Mouse (Mus musculus): Measurements from ENCODE around the gene Jak2. TPM values are rescaled to one million over a fixed set of nuclear protein-coding genes. Genes with fewer than 3 reads are reported as not detected.

Gene Jak2
- total RNA-seq, 2 experiments from 2014 or later: 25.3 to 32.6 TPM

DNA sequence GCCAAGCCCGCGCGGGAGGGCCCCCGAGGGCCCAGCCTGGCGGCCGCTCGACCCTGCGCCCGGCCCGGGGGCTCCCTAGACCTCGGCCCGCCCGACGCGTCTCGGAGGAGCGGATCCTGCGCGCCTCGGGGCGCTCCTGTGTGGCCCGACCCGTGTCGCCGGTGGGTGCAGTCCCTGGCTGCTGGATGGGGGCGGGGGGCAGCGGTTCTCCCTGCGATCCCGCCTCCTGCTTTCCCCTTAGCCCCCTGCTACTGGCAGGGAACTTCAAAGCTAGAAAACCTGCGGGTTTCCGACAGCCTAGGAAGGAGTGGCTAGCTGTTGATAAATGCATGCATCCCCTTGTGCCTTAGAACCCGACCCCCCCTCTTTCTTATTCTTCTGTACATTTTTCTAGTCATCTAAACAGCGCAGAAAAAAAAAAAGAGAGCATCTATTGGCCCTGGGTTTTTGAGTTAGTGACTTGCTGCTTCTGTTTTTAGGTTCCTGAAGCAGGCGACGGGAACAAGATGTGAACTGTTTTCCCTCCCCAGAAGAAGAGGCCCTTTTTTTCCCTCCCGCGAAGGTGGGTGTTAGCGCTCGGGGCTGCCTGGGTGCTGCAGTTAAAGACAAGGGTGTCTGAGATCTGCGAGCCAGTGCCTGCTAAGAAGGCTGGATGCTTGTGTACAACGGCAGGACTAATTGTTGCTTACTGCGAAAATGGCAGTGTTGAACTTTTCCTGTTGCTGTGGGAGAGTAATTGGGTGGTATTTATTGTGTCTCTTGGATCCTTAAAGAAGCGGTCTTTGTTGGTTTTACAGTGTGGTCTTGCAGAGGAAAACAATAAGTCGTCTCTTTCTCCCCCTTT lies 552 bp downstream of the Jak2 start:
- no peak for ATAC-seq (replicated peaks; ENCODE audit: poor library complexity, severe bottlenecking)

GRCm38 (mm10) chr19:29252831-29253545 lies 1.4 kb downstream of the Jak2 start:
- peak; percentile 21 for ATAC-seq (replicated peaks; ENCODE audit: poor library complexity, severe bottlenecking)

DNA sequence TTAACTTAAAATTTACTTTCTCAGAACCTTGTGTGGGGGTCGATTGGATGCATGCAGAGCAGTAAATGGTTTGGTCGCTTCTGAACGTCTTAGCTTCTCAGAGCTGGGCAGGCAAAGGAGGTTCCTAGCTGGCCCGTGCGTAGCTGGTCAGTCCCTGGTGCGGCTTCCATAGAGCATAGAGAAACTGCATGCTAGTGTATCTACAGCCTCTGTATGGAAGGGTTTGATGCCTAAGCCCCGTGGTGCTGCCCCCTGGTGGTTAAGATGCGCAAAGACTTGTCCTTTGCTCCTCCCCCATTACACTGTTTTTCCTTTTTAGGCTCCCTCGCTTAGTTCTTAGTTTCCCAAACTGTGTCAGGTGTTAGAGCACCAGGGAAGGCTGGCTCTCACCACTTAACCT lies 2.1 kb downstream of the Jak2 start:
- peak; percentile 62 for ATAC-seq (replicated peaks; ENCODE audit: poor library complexity, severe bottlenecking)

DNA sequence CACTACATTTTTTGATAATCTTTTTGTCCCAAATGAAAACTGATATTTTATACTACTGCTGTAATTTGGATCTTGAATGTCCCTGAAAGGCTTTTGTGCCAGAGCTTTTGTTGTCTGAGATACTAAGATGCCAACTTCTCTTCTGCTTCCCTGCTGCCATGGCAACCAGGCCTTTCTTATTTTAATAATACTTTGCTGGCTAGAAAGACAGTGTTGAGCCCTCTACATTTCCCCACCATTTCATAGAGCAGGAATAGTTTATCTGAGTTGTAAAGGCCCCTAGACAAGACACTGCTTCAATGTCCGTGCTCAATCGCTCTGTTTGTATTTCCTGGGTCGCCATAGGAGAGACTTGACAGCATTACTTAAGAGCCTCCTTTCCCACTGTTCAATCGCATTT lies 3.0 kb downstream of the Jak2 start:
- ATAC-seq (replicated peaks; ENCODE audit: poor library complexity, severe bottlenecking): no peak

DNA sequence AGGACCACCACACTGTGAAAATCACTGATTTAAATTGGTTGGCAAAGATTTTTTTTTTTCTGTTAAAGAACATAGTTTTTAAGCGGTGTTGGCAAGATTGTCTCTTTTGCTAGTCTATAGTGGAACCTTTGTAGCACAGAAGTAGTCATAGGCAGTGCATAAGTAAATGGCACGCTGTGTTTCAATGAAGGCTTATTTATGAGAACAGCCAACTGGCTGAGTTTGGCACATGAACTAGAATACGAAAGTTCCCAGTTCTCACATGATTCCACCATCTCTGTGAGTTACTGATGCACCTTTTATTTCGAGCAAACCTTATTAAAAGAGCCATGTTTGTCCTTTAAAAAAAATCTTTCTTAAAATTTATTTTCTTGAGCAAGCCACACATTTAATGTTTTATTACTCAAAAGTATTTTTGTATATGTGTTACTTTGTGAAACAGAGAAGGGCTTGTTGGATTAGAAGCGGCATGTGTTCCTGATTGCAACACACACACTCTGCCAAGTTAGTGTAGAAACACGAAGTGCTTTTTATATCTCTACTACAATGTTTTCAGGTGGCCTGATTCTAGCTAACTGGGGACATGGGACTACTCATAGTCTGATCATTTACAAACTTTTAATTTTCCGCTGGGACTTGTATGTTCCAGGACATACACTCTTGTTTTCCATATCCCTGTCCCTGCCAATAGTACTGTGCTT lies 3.8 kb downstream of the Jak2 start:
- no peak for ATAC-seq (replicated peaks; ENCODE audit: poor library complexity, severe bottlenecking)

DNA sequence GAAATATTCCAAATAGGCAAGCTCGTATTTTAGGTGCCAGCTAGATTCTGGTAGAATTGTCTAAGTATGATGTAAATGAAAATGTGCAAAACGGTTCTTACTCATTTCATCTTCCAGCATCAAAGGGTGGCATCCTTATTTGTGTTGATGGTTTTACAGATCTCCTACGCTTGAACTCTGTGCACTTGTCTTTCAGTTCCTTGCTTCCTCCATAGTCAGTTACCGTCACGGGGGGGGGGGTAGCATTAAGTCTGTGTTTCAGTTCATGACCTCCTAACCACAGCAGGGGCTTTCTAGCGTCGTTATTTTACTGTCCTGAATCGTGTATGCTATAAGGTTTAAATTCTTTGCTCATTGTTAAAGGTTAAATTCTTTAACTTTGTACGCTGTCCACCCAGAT lies 10.0 kb downstream of the Jak2 start:
- no peak for ATAC-seq (replicated peaks; ENCODE audit: poor library complexity, severe bottlenecking)

GRCm38 (mm10) chr19:29263492-29263891 lies 11.9 kb downstream of the Jak2 start:
- ATAC-seq (replicated peaks; ENCODE audit: poor library complexity, severe bottlenecking): no peak

GRCm38 (mm10) chr19:29265538-29265937 lies 13.9 kb downstream of the Jak2 start:
- ATAC-seq (replicated peaks; ENCODE audit: poor library complexity, severe bottlenecking): no peak

GRCm38 (mm10) chr19:29267075-29267868 lies 15.6 kb downstream of the Jak2 start:
- ATAC-seq (replicated peaks; ENCODE audit: poor library complexity, severe bottlenecking): no peak

GRCm38 (mm10) chr19:29268788-29269321 lies 17.2 kb downstream of the Jak2 start:
- ATAC-seq (replicated peaks; ENCODE audit: poor library complexity, severe bottlenecking): no peak

DNA sequence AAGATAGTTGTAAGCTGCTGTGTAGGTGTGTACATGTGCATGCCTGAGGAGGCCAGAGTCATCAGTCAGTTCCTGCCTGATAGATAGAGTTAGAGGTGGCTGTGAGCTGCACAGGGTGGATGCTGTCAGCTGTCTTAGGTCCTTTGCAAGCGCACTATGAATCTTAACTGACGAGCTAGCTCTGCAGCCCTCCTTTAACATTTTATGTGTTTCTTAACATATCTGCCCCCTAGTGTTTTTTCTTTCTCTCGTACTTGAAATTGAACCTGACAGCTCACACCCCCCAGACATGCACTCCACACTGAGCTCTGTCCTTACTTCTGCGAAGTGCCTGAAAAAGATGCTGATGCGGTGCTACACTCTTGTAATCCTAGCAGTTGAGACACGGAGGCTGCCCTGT lies 18.6 kb downstream of the Jak2 start:
- ATAC-seq (replicated peaks; ENCODE audit: poor library complexity, severe bottlenecking): no peak

GRCm38 (mm10) chr19:29271147-29271578 lies 19.5 kb downstream of the Jak2 start:
- ATAC-seq (replicated peaks; ENCODE audit: poor library complexity, severe bottlenecking): 0 out of 2 replicates have a peak, but pooled peaks have one; percentile 30

- ATAC-seq (replicated peaks; ENCODE audit: poor library complexity, severe bottlenecking): no peak
These were observed 20.6 kb downstream of the Jak2 start for GRCm38 (mm10) chr19:29272011-29272809.

GRCm38 (mm10) chr19:29276414-29276813 lies 24.8 kb downstream of the Jak2 start:
- ATAC-seq (replicated peaks; ENCODE audit: poor library complexity, severe bottlenecking): no peak

- no peak for ATAC-seq (replicated peaks; ENCODE audit: poor library complexity, severe bottlenecking)
These were observed 27.4 kb downstream of the Jak2 start for GRCm38 (mm10) chr19:29278944-29279587.

- no peak for ATAC-seq (replicated peaks; ENCODE audit: poor library complexity, severe bottlenecking)
These were observed 33.8 kb downstream of the Jak2 start for GRCm38 (mm10) chr19:29285451-29285869.

GRCm38 (mm10) chr19:29287863-29288262 lies 36.2 kb downstream of the Jak2 start:
- no peak for ATAC-seq (replicated peaks; ENCODE audit: poor library complexity, severe bottlenecking)

- no peak for ATAC-seq (replicated peaks; ENCODE audit: poor library complexity, severe bottlenecking)
These were observed 39.9 kb downstream of the Jak2 start for GRCm38 (mm10) chr19:29291532-29291931.

DNA sequence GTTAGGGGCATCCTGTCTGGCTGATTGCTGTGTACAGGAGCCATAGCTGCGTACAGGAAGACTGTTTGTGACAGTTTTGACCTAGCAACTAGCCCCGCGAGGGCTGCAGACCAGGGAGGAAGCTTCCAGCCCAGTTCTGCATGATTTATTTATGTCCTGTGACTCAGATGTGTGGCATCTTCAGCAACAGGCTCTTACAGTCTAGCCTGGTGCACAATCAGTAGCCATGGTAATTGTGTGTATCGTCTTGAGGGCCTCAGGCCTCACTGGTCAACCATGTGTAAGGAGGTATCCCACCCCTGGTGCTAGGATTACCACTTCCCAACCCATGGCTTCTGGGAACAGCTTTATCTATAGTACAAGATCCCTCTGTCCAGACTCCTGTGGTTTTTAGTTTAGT lies 40.9 kb downstream of the Jak2 start:
- no peak for ATAC-seq (replicated peaks; ENCODE audit: poor library complexity, severe bottlenecking)
